Mouse (Mus musculus): ENCODE results near the gene Htr1d. TPM values are rescaled to one million over a fixed set of nuclear protein-coding genes. Genes with fewer than 3 reads are reported as not detected.
A peak's percentile ranks its signal among the peaks of the same experiment; 100 is the strongest.

The Htr1d gene
- polyA plus RNA-seq, 1 experiment from 2014 or later = not detected

GRCm38 (mm10) chr4:136456516-136457218 is 33.3 kb downstream of the Htr1d start:
- ATAC-seq (no peak), DNase-seq (no peak)
- Histone ChIP-seq H3K9ac (replicated peaks) (no peak overlapping the region), H3K4me3 (ENCODE audit: low read depth, low read length) (no peak overlapping the region), H3K36me3 (replicated peaks; ENCODE audit: insufficient read depth, low read length) (no peaks in the 10 kb centered on the region), H3K4me2 (ENCODE audit: low read depth, low read length) (no peak overlapping the region), H3K27ac (ENCODE audit: low read depth) (no peak overlapping the region), H3K9me3 (ENCODE audit: low read length) (no peaks in the 10 kb centered on the region), H3K27me3 (ENCODE audit: insufficient read depth, low read length) (no peaks in the 10 kb centered on the region; the same call in 1 of the 2 replicates), H3K4me1 (ENCODE audit: insufficient read depth) (peaks cover 4% of the 10 kb centered on the region)
- TF ChIP-seq CTCF (IDR thresholded peaks at IDR 0.05; ENCODE audit: low read depth) (no peak), EP300 (IDR thresholded peaks at IDR 0.05; ENCODE audit: low read depth) (no peak)
- WGBS (ENCODE audit: insufficient replicate concordance) = 77% methylated on average over 6 of the region's 6 CpGs

- H3K4me1 ChIP-seq (ENCODE audit: insufficient read depth) = 0 out of 2 replicates have a peak, but pooled peaks cover 2% of the 10 kb centered on the region
- no peak overlapping the region for H3K4me3 ChIP-seq (ENCODE audit: low read depth, low read length)
- H3K9me3 ChIP-seq (ENCODE audit: low read length) = no peaks in the 10 kb centered on the region
- H3K4me2 ChIP-seq (ENCODE audit: low read depth, low read length) = no peak overlapping the region
- H3K9ac ChIP-seq (replicated peaks) = no peak overlapping the region
- WGBS (ENCODE audit: insufficient replicate concordance) = 73% methylated on average over 7 of the region's 7 CpGs
- DNase-seq = no peak
- peaks cover 5% of the 10 kb centered on the region for H3K27me3 ChIP-seq (ENCODE audit: insufficient read depth, low read length)
- no peak overlapping the region for H3K27ac ChIP-seq (ENCODE audit: low read depth)
- H3K36me3 ChIP-seq (replicated peaks; ENCODE audit: insufficient read depth, low read length) = no peaks in the 10 kb centered on the region
- TF ChIP-seq CTCF (IDR thresholded peaks at IDR 0.05; ENCODE audit: low read depth) = no peak
- no peak for TF ChIP-seq EP300 (IDR thresholded peaks at IDR 0.05; ENCODE audit: low read depth)
- no peak for ATAC-seq
Observed at GRCm38 (mm10) chr4:136458276-136458675, 35.0 kb downstream of the Htr1d start.

DNA sequence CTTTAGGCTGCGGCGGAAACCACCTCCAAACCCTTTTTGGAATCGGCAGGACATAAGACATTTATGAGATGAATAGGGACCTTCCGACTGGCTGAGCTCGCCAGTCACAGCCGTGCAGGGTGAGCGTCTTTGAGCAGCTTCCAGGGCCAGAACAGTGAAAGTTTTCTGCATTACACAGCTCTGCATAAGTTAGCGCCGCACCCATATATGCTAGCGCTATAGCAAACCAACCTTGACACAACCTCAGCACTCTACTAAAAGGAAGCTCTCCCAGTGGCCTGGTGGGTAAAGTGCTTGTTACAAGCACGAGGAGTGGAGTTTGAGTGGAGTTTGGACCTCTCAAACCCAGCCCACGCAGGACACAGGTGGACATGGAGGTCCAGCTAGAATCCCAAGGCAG is 35.9 kb downstream of the Htr1d start:
- Histone ChIP-seq H3K4me2 (ENCODE audit: low read depth, low read length) (no peak overlapping the region), H3K4me3 (ENCODE audit: low read depth, low read length) (no peak overlapping the region), H3K4me1 (ENCODE audit: insufficient read depth) (0 out of 2 replicates have a peak, but pooled peaks cover 6% of the 10 kb centered on the region), H3K9me3 (ENCODE audit: low read length) (no peaks in the 10 kb centered on the region), H3K36me3 (replicated peaks; ENCODE audit: insufficient read depth, low read length) (no peaks in the 10 kb centered on the region), H3K9ac (replicated peaks) (no peak overlapping the region), H3K27ac (ENCODE audit: low read depth) (no peak overlapping the region), H3K27me3 (ENCODE audit: insufficient read depth, low read length) (peaks cover 5% of the 10 kb centered on the region)
- no peak for TF ChIP-seq CTCF (IDR thresholded peaks at IDR 0.05; ENCODE audit: low read depth)
- TF ChIP-seq EP300 (IDR thresholded peaks at IDR 0.05; ENCODE audit: low read depth) = no peak
- 79% methylated on average over 12 of the region's 12 CpGs for WGBS (ENCODE audit: insufficient replicate concordance)
- no peak for DNase-seq
- no peak for ATAC-seq

DNA sequence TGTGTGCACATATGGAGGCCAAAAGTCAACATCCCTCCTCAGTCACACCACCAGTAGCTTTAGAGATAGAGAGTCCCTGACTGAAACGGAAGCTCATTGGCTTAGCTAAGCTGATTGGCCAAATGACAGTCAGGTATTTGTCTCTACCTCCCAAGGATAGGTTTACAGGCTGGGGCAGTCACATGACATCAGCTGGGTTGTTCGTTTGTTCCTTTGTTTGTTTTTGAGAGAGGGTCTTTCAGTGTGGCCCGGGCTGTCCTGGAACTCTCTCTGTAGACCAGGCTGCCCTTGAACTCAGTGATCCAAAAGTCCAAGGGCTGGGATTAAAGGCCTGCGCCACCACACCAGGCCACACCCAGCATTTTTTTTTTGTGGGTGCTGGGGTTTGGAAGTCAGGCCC is 37.9 kb downstream of the Htr1d start:
- H3K4me2 ChIP-seq (ENCODE audit: low read depth, low read length) = no peak overlapping the region
- TF ChIP-seq CTCF (IDR thresholded peaks at IDR 0.05; ENCODE audit: low read depth) (no peak), EP300 (IDR thresholded peaks at IDR 0.05; ENCODE audit: low read depth) (no peak)
- no peak overlapping the region for H3K9ac ChIP-seq (replicated peaks)
- no peaks in the 10 kb centered on the region for H3K9me3 ChIP-seq (ENCODE audit: low read length)
- no peaks in the 10 kb centered on the region for H3K36me3 ChIP-seq (replicated peaks; ENCODE audit: insufficient read depth, low read length)
- WGBS (ENCODE audit: insufficient replicate concordance) = 58% methylated on average over 4 of the region's 4 CpGs
- peaks cover 5% of the 10 kb centered on the region for H3K27me3 ChIP-seq (ENCODE audit: insufficient read depth, low read length)
- H3K4me1 ChIP-seq (ENCODE audit: insufficient read depth) = 0 out of 2 replicates have a peak, but pooled peaks cover 6% of the 10 kb centered on the region
- no peak overlapping the region for H3K4me3 ChIP-seq (ENCODE audit: low read depth, low read length)
- no peak for ATAC-seq
- DNase-seq = no peak
- no peak overlapping the region for H3K27ac ChIP-seq (ENCODE audit: low read depth)

- 34% methylated on average over 6 of the region's 6 CpGs for WGBS (ENCODE audit: insufficient replicate concordance)
- Histone ChIP-seq H3K9ac (replicated peaks) (no peak overlapping the region), H3K27me3 (ENCODE audit: insufficient read depth, low read length) (peaks cover 5% of the 10 kb centered on the region)
Observed at GRCm38 (mm10) chr4:136461761-136462085, 38.4 kb downstream of the Htr1d start.

GRCm38 (mm10) chr4:136462086-136462838 is 38.9 kb downstream of the Htr1d start, which contains the start of gene 6030445D17Rik:
6030445D17Rik (plus strand) TSS chr4:136462250.
- Histone ChIP-seq H3K4me3 (ENCODE audit: low read depth, low read length) (peak within 1 kb of the TSS; percentile 62), H3K4me2 (ENCODE audit: low read depth, low read length) (peak within 1 kb of the TSS; percentile 90), H3K9ac (replicated peaks) (peak within 1 kb of the TSS; percentile 67), H3K27ac (ENCODE audit: low read depth) (peak within 1 kb of the TSS; percentile 75), H3K36me3 (replicated peaks; ENCODE audit: insufficient read depth, low read length) (no peaks in the 10 kb centered on the region), H3K4me1 (ENCODE audit: insufficient read depth) (0 out of 2 replicates have a peak, but pooled peaks cover 6% of the 10 kb centered on the region), H3K27me3 (ENCODE audit: insufficient read depth, low read length) (peaks cover 5% of the 10 kb centered on the region), H3K9me3 (ENCODE audit: low read length) (no peaks in the 10 kb centered on the region)
- WGBS (ENCODE audit: insufficient replicate concordance) = 4% methylated on average over 55 of the region's 64 CpGs
- TF ChIP-seq CTCF (IDR thresholded peaks at IDR 0.05; ENCODE audit: low read depth) (no peak), EP300 (IDR thresholded peaks at IDR 0.05; ENCODE audit: low read depth) (no peak)
- ATAC-seq = peak; percentile 77
- DNase-seq = peak; percentile 67

More at GRCm38 (mm10) chr4:136461761-136462085, 38.4 kb downstream of the Htr1d start:
- no peaks in the 10 kb centered on the region for H3K9me3 ChIP-seq (ENCODE audit: low read length)
- H3K36me3 ChIP-seq (replicated peaks; ENCODE audit: insufficient read depth, low read length) = no peaks in the 10 kb centered on the region
- H3K27ac ChIP-seq (ENCODE audit: low read depth) = peak overlapping the region; percentile 75; the same call in 1 of the 2 replicates
- H3K4me2 ChIP-seq (ENCODE audit: low read depth, low read length) = peak overlapping the region; percentile 90
- no peak for TF ChIP-seq EP300 (IDR thresholded peaks at IDR 0.05; ENCODE audit: low read depth)
- TF ChIP-seq CTCF (IDR thresholded peaks at IDR 0.05; ENCODE audit: low read depth) = no peak
- 0 out of 2 replicates have a peak, but pooled peaks cover 6% of the 10 kb centered on the region for H3K4me1 ChIP-seq (ENCODE audit: insufficient read depth)
- DNase-seq (no peak), ATAC-seq (no peak)
- peak overlapping the region; percentile 62 for H3K4me3 ChIP-seq (ENCODE audit: low read depth, low read length)

Measured in liver, postnatal 0 days (tissue).